Mouse (Mus musculus) hindbrain, embryonic 11.5 days (tissue): ENCODE data around the gene Rcc1. TPM values are rescaled to one million over a fixed set of nuclear protein-coding genes. Genes with fewer than 3 reads are reported as not detected.
A peak's percentile ranks its signal among the peaks of the same experiment; 100 is the strongest.

Source experiments
- ATAC-seq: fragments of 200-750 bp; cut with Nextera tagmentation; 2 replicates; pipeline ENCODE4 v1.8.0; 2017; ENCODE audit warnings: mild to moderate bottlenecking, moderate TSS enrichment, moderate library complexity; ENCODE audit not compliant: low FRiP score
- DNase-seq: peaks from one replicate; pipeline ENCODE4 v3.0.0-alpha.2; 2015; ENCODE audit warnings: low spot score
- H3K27ac ChIP-seq: fragments of 300-500 bp; sonication (generic); 2 replicates; pipeline ENCODE4 v1.5.1; 2014; ENCODE audit warnings: mild to moderate bottlenecking, low read depth, low read length
- H3K27me3 ChIP-seq: fragments of 300-500 bp; sonication (generic); 2 replicates; pipeline ENCODE4 v1.6.1; 2014; ENCODE audit warnings: mild to moderate bottlenecking, low read length, moderate library complexity, mixed read lengths; ENCODE audit not compliant: control insufficient read depth, insufficient read depth
- H3K36me3 ChIP-seq: fragments of 300-500 bp; sonication (generic); 2 replicates; pipeline ENCODE4 v1.6.1; 2014; ENCODE audit warnings: mild to moderate bottlenecking, low read length, moderate library complexity, mixed read lengths; ENCODE audit not compliant: control insufficient read depth, insufficient read depth
- H3K4me1 ChIP-seq: fragments of 300-500 bp; sonication (generic); replicated peaks from 2 replicates; pipeline ENCODE4 v1.6.1; 2014; ENCODE audit warnings: low read length, mixed read lengths; ENCODE audit not compliant: control insufficient read depth, insufficient read depth
- H3K4me2 ChIP-seq: fragments of 300-500 bp; sonication (generic); replicated peaks from 2 replicates; pipeline ENCODE4 v1.6.1; 2014; ENCODE audit warnings: mild to moderate bottlenecking, low read depth, low read length
- H3K4me3 ChIP-seq: fragments of 300-500 bp; sonication (generic); 2 replicates; pipeline ENCODE4 v1.5.1; 2014; ENCODE audit warnings: low read depth, low read length
- H3K9ac ChIP-seq: fragments of 300-500 bp; sonication (generic); 2 replicates; pipeline ENCODE4 v1.6.1; 2014; ENCODE audit warnings: low read depth, low read length
- H3K9me3 ChIP-seq: fragments of 300-500 bp; sonication (generic); 2 replicates; pipeline ENCODE4 v1.6.1; 2016; ENCODE audit warnings: low read length; ENCODE audit not compliant: control insufficient read depth
- WGBS: fragments of 180-500 bp; shearing (Covaris S2); extraction: QIAGEN DNeasy Blood & Tissue Kit; methylation state at CpG from one replicate; pipeline ENCODE4 v1.1.7; 2014; 5-methylcytosine and 5-hydroxymethylcytosine counted together
- polyA plus RNA-seq: library from polyadenylated mRNA; unstranded; fragments of >200 nt; fragmentation: Nextera tagmentation; extraction: Ambion mirVana; gene quantifications from 2 replicates; pipeline ENCODE4 v1.2.1, GENCODE M21; 2014

Gene Rcc1
- polyA plus RNA-seq, 1 experiment from 2014 or later, result 51.3 TPM

DNA sequence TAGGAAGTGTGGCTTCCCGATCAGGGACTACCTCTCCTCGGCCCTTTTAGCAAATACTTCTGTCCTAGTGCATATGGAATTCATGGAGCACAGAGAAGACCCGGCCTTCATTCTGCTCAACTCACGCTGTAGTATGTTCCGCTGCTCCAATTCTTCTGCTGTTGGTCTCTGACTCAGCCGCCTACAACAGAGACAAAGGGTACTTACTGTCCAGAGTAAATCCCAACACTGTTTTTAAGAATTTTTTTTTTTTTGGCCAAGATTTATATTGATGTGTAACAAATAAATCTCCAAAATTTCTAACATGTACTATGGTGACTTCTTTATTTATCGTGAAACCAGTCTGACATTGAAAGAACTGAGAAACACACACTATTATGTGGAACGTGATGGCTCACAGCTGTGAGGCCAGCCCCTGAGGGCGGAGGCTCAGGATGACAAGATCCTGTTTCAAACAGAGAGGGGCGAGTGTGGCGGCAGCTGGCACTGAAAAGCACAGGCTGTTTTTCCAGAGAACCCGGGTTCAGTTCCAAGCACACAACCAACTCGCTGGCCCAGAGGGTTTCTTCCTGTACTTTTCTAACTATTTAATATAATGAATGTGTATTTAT, 12.2 kb upstream of the Rcc1 start:
- no peaks in the 10 kb centered on the region for H3K9me3 ChIP-seq
- DNase-seq, result peak; percentile 24
- no peaks in the 10 kb centered on the region for H3K27me3 ChIP-seq
- 79% methylated on average over 13 of the region's 13 CpGs for WGBS
- H3K4me3 ChIP-seq, result no peak overlapping the region
- ATAC-seq, result no peak
- peaks cover 14% of the 10 kb centered on the region; the same call in 1 of the 2 replicates for H3K36me3 ChIP-seq
- H3K4me2 ChIP-seq, result no peak overlapping the region
- no peak overlapping the region for H3K9ac ChIP-seq
- no peaks in the 10 kb centered on the region for H3K4me1 ChIP-seq
- no peak overlapping the region for H3K27ac ChIP-seq

DNA sequence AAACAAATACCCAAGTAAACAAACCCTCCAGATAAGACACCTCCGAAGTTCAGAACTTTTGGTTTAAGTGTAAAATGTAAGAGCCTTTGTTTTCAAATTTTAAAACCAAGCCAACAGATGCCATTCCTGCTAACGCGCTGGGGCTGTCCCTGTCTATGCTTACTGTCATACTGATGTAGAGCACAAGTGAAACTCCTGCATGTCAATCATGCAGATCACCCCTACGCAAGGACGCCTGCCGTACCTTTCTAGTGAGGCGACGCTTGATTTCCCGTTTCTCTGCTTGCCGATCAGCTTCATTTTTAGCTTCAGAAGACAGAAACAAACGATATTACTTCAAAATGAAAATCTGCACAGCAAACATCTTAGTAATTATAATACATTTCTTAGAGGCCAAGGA, 10.1 kb upstream of the Rcc1 start:
- Histone ChIP-seq H3K4me1 (no peaks in the 10 kb centered on the region), H3K27me3 (no peaks in the 10 kb centered on the region), H3K4me2 (no peak overlapping the region), H3K36me3 (peaks cover 5% of the 10 kb centered on the region; the same call in 1 of the 2 replicates), H3K27ac (no peak overlapping the region), H3K9ac (no peak overlapping the region), H3K4me3 (no peak overlapping the region), H3K9me3 (no peaks in the 10 kb centered on the region)
- 98% methylated on average over 11 of the region's 11 CpGs for WGBS
- DNase-seq, result no peak
- ATAC-seq, result no peak

- 94% methylated on average over 4 of the region's 4 CpGs for WGBS
- Histone ChIP-seq H3K4me3 (no peak overlapping the region), H3K4me1 (no peaks in the 10 kb centered on the region), H3K36me3 (no peaks in the 10 kb centered on the region), H3K9ac (no peak overlapping the region), H3K27me3 (no peaks in the 10 kb centered on the region), H3K27ac (no peak overlapping the region), H3K9me3 (no peaks in the 10 kb centered on the region), H3K4me2 (no peak overlapping the region)
- ATAC-seq (no peak), DNase-seq (no peak)
Observed at GRCm38 (mm10) chr4:132359510-132359909, 6.1 kb upstream of the Rcc1 start.

GRCm38 (mm10) chr4:132356170-132356569, 2.8 kb upstream of the Rcc1 start:
- no peak overlapping the region for H3K9ac ChIP-seq
- no peaks in the 10 kb centered on the region for H3K27me3 ChIP-seq
- 42% methylated on average over 12 of the region's 12 CpGs for WGBS
- no peak overlapping the region for H3K4me2 ChIP-seq
- ATAC-seq (no peak), DNase-seq (peak; percentile 17)
- no peaks in the 10 kb centered on the region for H3K9me3 ChIP-seq
- no peak overlapping the region for H3K4me3 ChIP-seq
- no peak overlapping the region for H3K27ac ChIP-seq
- H3K36me3 ChIP-seq, result no peaks in the 10 kb centered on the region
- no peaks in the 10 kb centered on the region for H3K4me1 ChIP-seq

GRCm38 (mm10) chr4:132355403-132355802, 2.0 kb upstream of the Rcc1 start:
- Histone ChIP-seq H3K4me3 (no peak overlapping the region), H3K9me3 (no peaks in the 10 kb centered on the region), H3K27me3 (no peaks in the 10 kb centered on the region), H3K36me3 (no peaks in the 10 kb centered on the region), H3K27ac (no peak overlapping the region), H3K4me2 (no peak overlapping the region), H3K9ac (no peak overlapping the region), H3K4me1 (no peaks in the 10 kb centered on the region)
- ATAC-seq (no peak), DNase-seq (no peak)
- 86% methylated on average over 3 of the region's 3 CpGs for WGBS

DNA sequence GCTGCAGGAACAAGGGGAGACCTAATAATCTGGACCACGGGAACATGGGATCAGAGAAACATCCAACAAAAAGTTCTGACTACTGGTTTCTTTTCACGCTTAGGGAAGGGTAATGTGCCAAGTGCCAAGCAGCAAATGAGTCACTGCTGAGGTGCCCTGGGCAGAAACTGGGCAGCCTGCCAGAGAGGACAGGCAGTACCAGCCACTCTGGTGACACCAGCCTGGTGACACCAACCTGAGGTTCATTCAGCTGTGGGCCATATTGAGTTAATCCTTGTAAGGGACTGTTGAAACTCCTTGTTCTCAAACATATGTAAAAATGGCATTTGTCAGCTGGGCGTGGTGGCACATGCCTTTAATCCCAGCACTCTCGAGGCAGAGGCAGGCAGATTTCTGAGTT, 1.2 kb upstream of the Rcc1 start:
- H3K36me3 ChIP-seq, result no peaks in the 10 kb centered on the region

GRCm38 (mm10) chr4:132352739-132353138, 666 bp downstream of the Rcc1 start:
- no peak for ATAC-seq
- WGBS, result 0% methylated on average over 14 of the region's 14 CpGs
- no peaks in the 10 kb centered on the region for H3K36me3 ChIP-seq
- H3K4me1 ChIP-seq, result no peaks in the 10 kb centered on the region
- H3K4me3 ChIP-seq, result peak overlapping the region; percentile 68
- no peaks in the 10 kb centered on the region for H3K27me3 ChIP-seq
- no peaks in the 10 kb centered on the region for H3K9me3 ChIP-seq
- peak overlapping the region; percentile 76 for H3K9ac ChIP-seq
- H3K27ac ChIP-seq, result peak overlapping the region; percentile 82; the same call in 1 of the 2 replicates
- H3K4me2 ChIP-seq, result peak overlapping the region; percentile 77
- no peak for DNase-seq

More for the DNA sequence above, 1.2 kb upstream of the Rcc1 start:
- Histone ChIP-seq H3K9ac (no peak overlapping the region), H3K27ac (no peak overlapping the region), H3K4me2 (no peak overlapping the region), H3K4me3 (no peak overlapping the region), H3K27me3 (no peaks in the 10 kb centered on the region), H3K9me3 (no peaks in the 10 kb centered on the region), H3K4me1 (no peaks in the 10 kb centered on the region)
- no peak for DNase-seq
- 95% methylated on average over 4 of the region's 4 CpGs for WGBS
- ATAC-seq, result no peak

DNA sequence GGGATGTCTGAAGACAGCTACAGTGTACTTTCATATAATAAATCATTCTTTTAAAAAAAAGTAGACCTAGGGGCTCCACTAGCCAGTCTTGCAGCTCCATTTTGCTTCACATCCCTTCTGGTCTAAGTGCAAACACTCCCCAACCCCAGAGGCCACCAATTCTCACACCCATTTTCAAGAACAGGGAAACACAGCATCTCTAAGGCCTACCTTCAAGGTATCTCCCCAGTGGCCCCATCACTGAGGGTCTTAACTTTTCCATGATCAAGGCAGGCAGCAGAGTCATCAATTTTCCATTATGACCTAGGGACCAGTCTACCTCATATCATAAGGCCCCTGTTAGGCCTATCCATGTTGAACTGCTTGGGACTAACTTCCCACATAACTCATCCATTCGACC, 2.0 kb downstream of the Rcc1 start:
- DNase-seq (no peak), ATAC-seq (no peak)
- Histone ChIP-seq H3K4me1 (no peaks in the 10 kb centered on the region), H3K9me3 (no peaks in the 10 kb centered on the region), H3K4me3 (no peak overlapping the region), H3K9ac (no peak overlapping the region), H3K27me3 (no peaks in the 10 kb centered on the region), H3K4me2 (no peak overlapping the region), H3K27ac (no peak overlapping the region), H3K36me3 (no peaks in the 10 kb centered on the region)
- 46% methylated on average over 1 of the region's 1 CpGs for WGBS

GRCm38 (mm10) chr4:132350854-132351253, 2.6 kb downstream of the Rcc1 start:
- Histone ChIP-seq H3K9ac (no peak overlapping the region), H3K9me3 (no peaks in the 10 kb centered on the region), H3K4me3 (no peak overlapping the region), H3K4me2 (no peak overlapping the region), H3K4me1 (no peaks in the 10 kb centered on the region), H3K27me3 (no peaks in the 10 kb centered on the region), H3K27ac (no peak overlapping the region), H3K36me3 (no peaks in the 10 kb centered on the region)
- DNase-seq, result no peak
- ATAC-seq, result no peak
- WGBS, result 65% methylated on average over 3 of the region's 3 CpGs
